Mouse (Mus musculus) bone marrow macrophage, adult 2 months (primary cell): Measurements from ENCODE around the gene Hba-x.

Experiments
- CTCF ChIP-seq: IDR thresholded peaks from 2 replicates; pipeline ENCODE4 v1.5.1; 2012; ENCODE audit warnings: low read depth, mild to moderate bottlenecking, low read length, moderate library complexity
- POLR2A ChIP-seq: IDR thresholded peaks from 2 replicates; pipeline ENCODE4 v1.6.1; 2012; ENCODE audit warnings: mild to moderate bottlenecking, low read depth, low read length, borderline replicate concordance

DNA sequence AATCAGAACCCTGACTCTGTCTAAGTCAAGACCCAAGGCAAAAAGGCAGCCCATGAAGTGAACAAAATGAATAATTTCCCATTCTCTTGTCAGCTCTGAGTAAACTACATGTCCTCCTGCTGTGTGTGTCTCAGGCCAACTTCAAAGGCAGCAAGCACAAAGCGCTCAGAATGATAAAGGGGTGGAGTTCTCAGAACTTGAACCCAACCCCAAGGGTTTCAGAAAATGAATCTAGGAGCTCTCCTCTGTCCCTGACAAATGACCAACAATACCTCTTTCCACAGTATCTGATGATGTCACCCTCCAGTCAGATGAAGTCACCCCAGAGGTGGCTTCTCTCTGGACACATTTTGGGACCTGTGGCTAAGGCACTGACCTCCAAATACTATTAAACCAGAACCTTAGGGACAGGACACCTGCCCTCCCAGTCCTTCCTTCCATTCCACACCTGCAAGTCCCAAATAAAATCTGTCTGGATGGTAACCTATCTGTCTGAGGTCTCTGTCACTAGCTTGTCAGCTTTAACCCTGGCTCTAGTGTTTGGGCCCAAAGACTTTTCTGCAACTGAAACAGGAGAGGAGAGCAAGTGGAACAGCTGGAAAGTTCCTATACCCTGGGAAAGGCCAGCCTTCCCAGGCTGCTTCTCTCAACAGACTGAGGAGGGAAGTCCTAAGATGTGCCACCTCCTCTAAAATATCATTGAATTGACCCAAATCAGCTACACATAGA, 5.4 kb downstream of the Hba-x start:
- TF ChIP-seq POLR2A (no peak), CTCF (no peak)
